Mouse (Mus musculus) adrenal gland, postnatal 10 days (tissue): Measurements from ENCODE around the gene Gm21767. TPM values are rescaled to one million over a fixed set of nuclear protein-coding genes. Genes with fewer than 3 reads are reported as not detected.
"Not testable (repeated sequence)": the region's sequence is repeated elsewhere in the genome, so short reads cannot be mapped to it uniquely, and the experiment has no call there.

Experiments
- DNase-seq: peaks from one replicate; pipeline ENCODE4 v3.0.0; 2021; ENCODE audit warnings: mixed read lengths
- long read RNA-seq, 2 experiments: library from polyadenylated mRNA; stranded (forward); transcript quantifications; one replicate each; pipeline ENCODE4 v2.0.0; 2021
- total RNA-seq, 2 experiments: library from RNA; stranded (reverse); gene quantifications; 2 replicates each; pipeline ENCODE4 v1.2.3; 2021

The Gm21767 gene
- total RNA-seq, result not detected
- long read RNA-seq, experiment 1, result 0 reads
- long read RNA-seq, experiment 2, result 0 reads

GRCm38 (mm10) chrY:13941438-13941837 is at the start of gene Gm21767:
Gene Gm21767, plus strand, starts transcription at chrY:13941738.
- not testable (repeated sequence) for DNase-seq
